Comparison of ENCODE assay signal across 8 mouse cellular contexts in the genomic region with DNA sequence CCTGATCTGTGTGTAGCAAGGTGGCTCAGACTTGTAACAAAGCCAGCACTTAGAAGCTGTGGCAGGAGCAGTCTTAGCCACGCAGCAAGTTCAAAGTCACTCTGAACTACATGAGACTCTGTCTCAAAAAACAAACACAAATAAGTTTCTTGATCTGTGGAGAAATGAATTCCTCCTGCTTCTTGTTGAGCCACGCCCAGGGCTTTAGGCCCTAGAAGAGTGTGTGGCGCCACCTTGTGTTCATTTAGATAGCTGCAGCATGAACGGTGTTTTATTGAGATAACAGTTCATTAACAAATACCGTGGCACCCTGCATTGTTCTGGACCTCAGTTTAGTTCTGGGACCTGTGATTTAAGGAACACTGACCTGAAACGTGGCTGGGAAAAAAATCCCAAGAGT. TPM values are rescaled to one million over a fixed set of nuclear protein-coding genes. Genes with fewer than 3 reads are reported as not detected.
DNase-seq lines count a peak whose midpoint lies in the region; ATAC-seq and TF ChIP-seq lines count a peak whose summit lies in the region.

No protein-coding gene starts in this region.

- TF ChIP-seq EP300 in ES-Bruce4 (IDR thresholded peaks at IDR 0.05; ENCODE audit: insufficient read depth, low read depth, low read length) = no peak

- H3K4me2 ChIP-seq in lung, embryonic 16.5 days (ENCODE audit: low read depth, low read length) = no peak overlapping the region

- intact Hi-C loops in heart, postnatal 14 days (cut with DNase I) = loop anchor here (1.0 to 5.0 kb wide), 3 partner anchors 69 to 373 kb away; a partner anchor contains a TSS

- TF ChIP-seq POLR2A in ES-Bruce4 (IDR thresholded peaks at IDR 0.05; ENCODE audit: insufficient read depth, low read length) = no peak

- peak; percentile 37 for ATAC-seq in lung, embryonic 16.5 days (ENCODE audit: low read depth)
- no peak for ATAC-seq in activated CD4-positive, CD25-positive, alpha-beta regulatory T cell, adult 4 months

- H3K9ac ChIP-seq in ES-Bruce4 (ENCODE audit: low read depth, poor library complexity, severe bottlenecking) = no peak overlapping the region
- no peak overlapping the region for H3K9ac ChIP-seq in lung, embryonic 16.5 days (ENCODE audit: low read length)

- no peak overlapping the region for H3K27ac ChIP-seq in ES-Bruce4 (ENCODE audit: insufficient read depth, low read length)
- H3K27ac ChIP-seq in embryonic facial prominence, embryonic 10.5 days (replicated peaks) = no peak overlapping the region
- H3K27ac ChIP-seq in lung, embryonic 16.5 days (ENCODE audit: low read length) = peak overlapping the region; percentile 70

- TF ChIP-seq CTCF in ES-Bruce4 (IDR thresholded peaks at IDR 0.05; ENCODE audit: low read depth, low read length) = peak; percentile 81

- DNase-seq in adrenal gland, adult 2 months = peak; percentile 78
- peak; percentile 77 for DNase-seq in embryonic facial prominence, embryonic 10.5 days (ENCODE audit: low spot score)
- peak; percentile 81 to 88 for DNase-seq in heart, postnatal 14 days
- DNase-seq in layer of hippocampus, adult 11-12 months (ENCODE audit: low spot score) = peak; percentile 87
- peak; percentile 65 for DNase-seq in retina, postnatal 7 days (ENCODE audit: low read depth, low spot score)

- no peak overlapping the region for H3K4me3 ChIP-seq in ES-Bruce4 (ENCODE audit: low read depth, low read length)
- H3K4me3 ChIP-seq in embryonic facial prominence, embryonic 10.5 days = no peak overlapping the region
- no peak overlapping the region for H3K4me3 ChIP-seq in lung, embryonic 16.5 days (ENCODE audit: low read length)

- no peaks in the 10 kb centered on the region for H3K4me1 ChIP-seq in ES-Bruce4 (ENCODE audit: control insufficient read depth, insufficient read depth, low read length)
- H3K4me1 ChIP-seq in embryonic facial prominence, embryonic 10.5 days = peaks cover 13% of the 10 kb centered on the region
- H3K4me1 ChIP-seq in lung, embryonic 16.5 days (replicated peaks; ENCODE audit: control insufficient read depth, insufficient read depth, low read length) = peaks cover 34% of the 10 kb centered on the region

- WGBS in embryonic facial prominence, embryonic 10.5 days = 7% methylated on average over 6 of the region's 6 CpGs
- WGBS in lung, embryonic 16.5 days = under 1% methylated on average over 6 of the region's 6 CpGs

- no peaks in the 10 kb centered on the region for H3K27me3 ChIP-seq in ES-Bruce4 (ENCODE audit: control insufficient read depth, insufficient read depth, low read length, poor library complexity, severe bottlenecking)
- H3K27me3 ChIP-seq in embryonic facial prominence, embryonic 10.5 days (replicated peaks; ENCODE audit: low read depth, poor library complexity, severe bottlenecking) = peaks cover 42% of the 10 kb centered on the region
- H3K27me3 ChIP-seq in lung, embryonic 16.5 days (ENCODE audit: control insufficient read depth, insufficient read depth, low read depth, low read length) = no peaks in the 10 kb centered on the region

- H3K9me3 ChIP-seq in ES-Bruce4 (replicated peaks; ENCODE audit: control insufficient read depth, insufficient read depth, low read length, poor library complexity, severe bottlenecking) = no peaks in the 10 kb centered on the region
- H3K9me3 ChIP-seq in embryonic facial prominence, embryonic 10.5 days = no peaks in the 10 kb centered on the region
- H3K9me3 ChIP-seq in lung, embryonic 16.5 days (ENCODE audit: control insufficient read depth, low read length) = no peaks in the 10 kb centered on the region

- H3K36me3 ChIP-seq in ES-Bruce4 (ENCODE audit: control insufficient read depth, insufficient read depth, low read length, poor library complexity, severe bottlenecking) = 0 out of 2 replicates have a peak, but pooled peaks cover 3% of the 10 kb centered on the region
- H3K36me3 ChIP-seq in embryonic facial prominence, embryonic 10.5 days (replicated peaks) = peaks cover 67% of the 10 kb centered on the region
- H3K36me3 ChIP-seq in lung, embryonic 16.5 days (ENCODE audit: control insufficient read depth, insufficient read depth, low read length) = peaks cover 48% of the 10 kb centered on the region

RNA-seq across cellular contexts. Expression of a gene that starts 8.6 kb away (rescaled TPM):
- polyA plus RNA-seq in ES-Bruce4 (2011; ENCODE audit: insufficient read depth, insufficient read length, low read depth, missing spikeins) = 2.1 and 2.4 TPM in 2 replicates
- not detected for total RNA-seq in adrenal gland, adult 2 months (2021)
- 0.52 TPM in 1 of 2 replicates, not detected in the other for polyA plus RNA-seq in adrenal gland, adult 2 months (2012; rRNA removed)
- 0.11 TPM in 1 of 2 replicates, not detected in the other for polyA plus RNA-seq in embryonic facial prominence, embryonic 10.5 days (2016; fragmentation: Nextera tagmentation; extraction: Ambion mirVana)
- total RNA-seq in heart, postnatal 14 days (2021) = under 1 TPM in 1 of 2 experiments, not detected in 1; 0.38 TPM
- polyA plus RNA-seq in lung, embryonic 16.5 days (2015; fragmentation: Nextera tagmentation; extraction: Ambion mirVana) = 0.87 and 1.4 TPM in 2 replicates
- polyA plus RNA-seq in activated CD4-positive, CD25-positive, alpha-beta regulatory T cell, adult 4 months (2017; shearing (Covaris generic)) = not detected

RNA-seq across cellular contexts. Expression of a gene that starts 21.4 kb away (rescaled TPM):
- 12.6 and 14.9 TPM in 2 replicates for polyA plus RNA-seq in ES-Bruce4 (2011; ENCODE audit: insufficient read depth, insufficient read length, low read depth, missing spikeins)
- 10 to 100 TPM; 60.1 to 73.3 TPM for total RNA-seq in adrenal gland, adult 2 months (2021)
- 124 and 142 TPM in 2 replicates for polyA plus RNA-seq in adrenal gland, adult 2 months (2012; rRNA removed)
- polyA plus RNA-seq in embryonic facial prominence, embryonic 10.5 days (2016; fragmentation: Nextera tagmentation; extraction: Ambion mirVana) = 6.9 and 9.2 TPM in 2 replicates
- 10 to 100 TPM; 32.3 to 35.7 TPM for total RNA-seq in heart, postnatal 14 days (2021)
- polyA plus RNA-seq in lung, embryonic 16.5 days (2015; fragmentation: Nextera tagmentation; extraction: Ambion mirVana) = 2.2 and 3.4 TPM in 2 replicates
- 1 to 10 TPM in 1 of 2 experiments, under 1 TPM in 1; 0.48 to 1.1 TPM for polyA plus RNA-seq in activated CD4-positive, CD25-positive, alpha-beta regulatory T cell, adult 4 months (2017; shearing (Covaris generic))

RNA-seq across cellular contexts. Expression of a gene that starts 34.1 kb away (rescaled TPM):
- polyA plus RNA-seq in ES-Bruce4 (2011; ENCODE audit: insufficient read depth, insufficient read length, low read depth, missing spikeins) = not detected in 2 replicates
- total RNA-seq in adrenal gland, adult 2 months (2021) = 1 to 10 TPM; 3.0 to 3.3 TPM
- polyA plus RNA-seq in adrenal gland, adult 2 months (2012; rRNA removed) = 3.3 and 3.7 TPM in 2 replicates
- 2.3 TPM in 2 replicates for polyA plus RNA-seq in embryonic facial prominence, embryonic 10.5 days (2016; fragmentation: Nextera tagmentation; extraction: Ambion mirVana)
- under 1 TPM; 0.59 to 0.88 TPM for total RNA-seq in heart, postnatal 14 days (2021)
- 2.0 and 3.0 TPM in 2 replicates for polyA plus RNA-seq in lung, embryonic 16.5 days (2015; fragmentation: Nextera tagmentation; extraction: Ambion mirVana)
- polyA plus RNA-seq in activated CD4-positive, CD25-positive, alpha-beta regulatory T cell, adult 4 months (2017; shearing (Covaris generic)) = 10 to 100 TPM; 63.4 to 67.4 TPM

RNA-seq across cellular contexts. Expression of a gene that starts 38.5 kb away (rescaled TPM):
- 24.9 and 27.0 TPM in 2 replicates for polyA plus RNA-seq in ES-Bruce4 (2011; ENCODE audit: insufficient read depth, insufficient read length, low read depth, missing spikeins)
- total RNA-seq in adrenal gland, adult 2 months (2021) = 10 to 100 TPM; 38.0 to 44.3 TPM
- polyA plus RNA-seq in adrenal gland, adult 2 months (2012; rRNA removed) = 37.9 and 49.6 TPM in 2 replicates
- 9.5 and 10.9 TPM in 2 replicates for polyA plus RNA-seq in embryonic facial prominence, embryonic 10.5 days (2016; fragmentation: Nextera tagmentation; extraction: Ambion mirVana)
- 10 to 100 TPM; 43.8 to 51.1 TPM for total RNA-seq in heart, postnatal 14 days (2021)
- polyA plus RNA-seq in lung, embryonic 16.5 days (2015; fragmentation: Nextera tagmentation; extraction: Ambion mirVana) = 12.9 and 15.1 TPM in 2 replicates
- not detected for polyA plus RNA-seq in activated CD4-positive, CD25-positive, alpha-beta regulatory T cell, adult 4 months (2017; shearing (Covaris generic))

Comparison
In these comparisons a context has a peak if more than half of its experiments do, and no peak if none do; other contexts are left out.
1. RNA of a gene that starts 34.1 kb away (polyA plus RNA-seq): 63.4 to 67.4 TPM in activated CD4-positive, CD25-positive, alpha-beta regulatory T cell, adult 4 months; 3.3 to 3.7 TPM in adrenal gland, adult 2 months, 2.3 TPM in embryonic facial prominence, embryonic 10.5 days, 2.0 to 3.0 TPM in lung, embryonic 16.5 days and not detected in ES-Bruce4; every median in the first group is over 10 times any median in the second.
2. Peak in every context shown above with its lines, with median percentiles within 50 percentile points of each other: DNase-seq.